Mouse (Mus musculus) CH12.LX (cell line): ENCODE measurements around the gene Dnase1l1.

Experiments used
- EP300 ChIP-seq: IDR thresholded peaks from 2 replicates; pipeline ENCODE4 v1.6.1; 2011; ENCODE audit warnings: low read length, improper control_type of control experiment
- MAZ ChIP-seq: IDR thresholded peaks from 2 replicates; pipeline ENCODE4 v1.6.1; 2012; ENCODE audit warnings: low read depth, mild to moderate bottlenecking, inconsistent platforms, low read length, improper control_type of control experiment, moderate library complexity

DNA sequence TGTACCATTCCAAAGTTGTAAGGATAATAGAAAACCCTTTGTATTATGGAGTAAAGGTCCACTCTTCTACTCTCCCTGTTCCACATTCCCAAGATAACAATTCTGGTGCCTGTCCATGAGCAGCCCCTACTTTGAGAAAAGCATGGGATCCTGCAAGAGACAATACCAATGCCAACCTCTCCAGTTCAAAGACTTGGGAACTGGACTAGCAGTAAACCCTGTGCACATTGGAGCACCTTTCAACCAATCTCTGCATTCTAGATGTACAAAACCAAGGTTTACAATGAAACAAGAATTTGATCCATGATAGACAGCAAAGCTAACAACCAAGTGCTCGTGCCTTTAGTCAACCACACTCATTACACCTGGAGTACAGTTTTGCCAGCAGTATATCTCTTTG, 37.0 kb downstream of the Dnase1l1 start:
- TF ChIP-seq EP300, result no peak
- no peak for TF ChIP-seq MAZ
